Mouse (Mus musculus) erythroblast, embryonic 14.5 days (primary cell): ENCODE data around the gene Fahd1.

Source experiments
- GATA1 ChIP-seq: IDR thresholded peaks from 2 replicates; pipeline ENCODE4 v1.6.1; 2012; ENCODE audit warnings: low read length, inconsistent platforms, mixed read lengths
- TAL1 ChIP-seq: IDR thresholded peaks from 3 replicates; pipeline ENCODE4 v1.6.1; 2012; ENCODE audit warnings: low read length, inconsistent platforms, mixed read lengths

- no peak for TF ChIP-seq TAL1
- no peak for TF ChIP-seq GATA1
These were observed 44.9 kb upstream of the Fahd1 start, which contains the start of the genes Eme2 and Mrps34 for GRCm38 (mm10) chr17:24894995-24895547.
